Mouse (Mus musculus): ENCODE measurements around the gene Tmx2. TPM values are rescaled to one million over a fixed set of nuclear protein-coding genes. Genes with fewer than 3 reads are reported as not detected.
A peak's percentile ranks its signal among the peaks of the same experiment; 100 is the strongest.

Gene Tmx2
- polyA plus RNA-seq, 2 experiments = 66.0 to 93.0 TPM

DNA sequence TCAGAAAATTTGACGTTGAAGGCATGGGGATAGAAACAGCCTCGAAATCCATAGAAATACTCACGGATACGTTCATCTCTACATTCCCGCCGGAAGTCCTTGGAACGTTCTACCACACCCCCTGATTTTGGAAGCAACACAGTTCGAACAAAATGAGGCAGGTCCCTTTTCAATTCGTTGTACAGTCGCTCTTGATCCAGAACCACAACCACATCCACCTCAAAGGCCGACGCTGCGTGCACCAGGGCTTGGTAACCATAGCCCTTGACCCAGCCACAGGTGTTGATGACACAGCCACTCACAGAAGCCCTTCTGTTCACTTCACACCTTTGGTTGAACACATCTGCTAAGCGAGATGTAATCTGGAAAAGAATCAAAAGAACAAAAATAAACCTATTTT lies 44.9 kb upstream of the Tmx2 start:
- Histone ChIP-seq H3K27me3 (ENCODE audit: control insufficient read depth, insufficient read depth, low read length) (no peaks in the 10 kb centered on the region), H3K36me3 (ENCODE audit: control insufficient read depth, insufficient read depth, low read length) (peaks cover 22% of the 10 kb centered on the region), H3K4me1 (ENCODE audit: control insufficient read depth, insufficient read depth, low read length) (peaks cover 10% of the 10 kb centered on the region; the same call in 1 of the 2 replicates), H3K4me3 (replicated peaks; ENCODE audit: low read length) (no peak overlapping the region), H3K4me2 (replicated peaks; ENCODE audit: low read depth, low read length, severe bottlenecking) (no peak overlapping the region), H3K9me3 (ENCODE audit: control insufficient read depth, low read length) (no peaks in the 10 kb centered on the region), H3K27ac (replicated peaks; ENCODE audit: low read depth, low read length) (no peak overlapping the region), H3K9ac (ENCODE audit: low read depth, low read length, severe bottlenecking) (no peak overlapping the region)
- TF ChIP-seq POLR2A (IDR thresholded peaks at IDR 0.05; ENCODE audit: borderline replicate concordance, extremely low read depth, insufficient read depth, insufficient read length) = no peak
- ATAC-seq (ENCODE audit: low FRiP score, low read depth) = no peak
- DNase-seq (ENCODE audit: low spot score) = no peak
- WGBS = 93% methylated on average over 14 of the region's 14 CpGs

DNA sequence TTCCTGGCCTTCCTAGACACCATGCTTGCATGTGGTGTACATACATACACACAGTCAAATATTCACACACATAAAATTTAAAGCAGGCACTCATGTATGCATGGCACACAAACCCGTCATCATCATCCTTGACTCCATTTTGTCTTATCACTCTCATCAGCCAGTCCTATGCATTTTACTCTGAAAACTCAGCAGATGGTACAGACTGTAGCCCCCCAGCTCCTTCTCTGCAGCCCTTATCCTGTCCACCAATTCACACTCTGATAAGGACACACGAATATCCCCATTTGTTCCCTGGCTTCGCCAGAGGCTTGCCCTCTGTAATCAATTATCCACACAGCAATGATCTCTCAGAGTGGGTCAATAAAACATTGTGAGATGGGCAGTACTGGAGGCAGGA lies 42.2 kb upstream of the Tmx2 start:
- H3K27ac ChIP-seq (replicated peaks; ENCODE audit: low read depth, low read length) = no peak overlapping the region
- peaks cover 6% of the 10 kb centered on the region; the same call in 1 of the 2 replicates for H3K4me1 ChIP-seq (ENCODE audit: control insufficient read depth, insufficient read depth, low read length)
- no peaks in the 10 kb centered on the region for H3K27me3 ChIP-seq (ENCODE audit: control insufficient read depth, insufficient read depth, low read length)
- DNase-seq (ENCODE audit: low spot score) = no peak
- WGBS = 79% methylated on average over 3 of the region's 3 CpGs
- ATAC-seq (ENCODE audit: low FRiP score, low read depth) = no peak
- no peak for TF ChIP-seq POLR2A (IDR thresholded peaks at IDR 0.05; ENCODE audit: borderline replicate concordance, extremely low read depth, insufficient read depth, insufficient read length)
- no peaks in the 10 kb centered on the region for H3K9me3 ChIP-seq (ENCODE audit: control insufficient read depth, low read length)
- H3K4me2 ChIP-seq (replicated peaks; ENCODE audit: low read depth, low read length, severe bottlenecking) = no peak overlapping the region
- no peak overlapping the region for H3K9ac ChIP-seq (ENCODE audit: low read depth, low read length, severe bottlenecking)
- H3K36me3 ChIP-seq (ENCODE audit: control insufficient read depth, insufficient read depth, low read length) = peaks cover 22% of the 10 kb centered on the region
- no peak overlapping the region for H3K4me3 ChIP-seq (replicated peaks; ENCODE audit: low read length)

DNA sequence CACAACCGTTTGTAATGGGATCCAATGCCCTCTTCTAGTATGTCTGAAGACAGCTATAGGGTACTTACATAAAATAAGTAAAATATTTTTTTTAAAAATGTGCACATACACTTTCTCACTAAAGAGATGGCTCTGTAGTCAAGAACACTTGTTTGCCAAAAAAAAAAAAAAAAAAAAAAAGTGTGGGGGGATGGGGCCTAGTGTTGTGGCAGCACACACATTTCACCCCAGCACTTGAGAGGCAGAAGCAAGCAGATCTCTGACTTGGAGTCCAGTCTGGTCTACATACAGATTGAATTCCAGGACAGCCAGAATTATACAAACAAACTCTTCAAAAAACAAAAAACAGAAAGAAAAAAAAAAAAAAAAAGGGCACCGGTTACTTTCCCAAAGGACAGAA lies 41.8 kb upstream of the Tmx2 start:
- 0 out of 2 replicates have a peak, but pooled peaks cover 3% of the 10 kb centered on the region for H3K4me1 ChIP-seq (ENCODE audit: control insufficient read depth, insufficient read depth, low read length)
- no peak overlapping the region for H3K9ac ChIP-seq (ENCODE audit: low read depth, low read length, severe bottlenecking)
- H3K36me3 ChIP-seq (ENCODE audit: control insufficient read depth, insufficient read depth, low read length) = peaks cover 20% of the 10 kb centered on the region
- ATAC-seq (ENCODE audit: low FRiP score, low read depth) (no peak), DNase-seq (ENCODE audit: low spot score) (no peak)
- no peak overlapping the region for H3K4me3 ChIP-seq (replicated peaks; ENCODE audit: low read length)
- H3K9me3 ChIP-seq (ENCODE audit: control insufficient read depth, low read length) = no peaks in the 10 kb centered on the region
- no peak for TF ChIP-seq POLR2A (IDR thresholded peaks at IDR 0.05; ENCODE audit: borderline replicate concordance, extremely low read depth, insufficient read depth, insufficient read length)
- no peak overlapping the region for H3K4me2 ChIP-seq (replicated peaks; ENCODE audit: low read depth, low read length, severe bottlenecking)
- no peak overlapping the region for H3K27ac ChIP-seq (replicated peaks; ENCODE audit: low read depth, low read length)
- H3K27me3 ChIP-seq (ENCODE audit: control insufficient read depth, insufficient read depth, low read length) = no peaks in the 10 kb centered on the region
- 95% methylated on average over 2 of the region's 2 CpGs for WGBS

DNA sequence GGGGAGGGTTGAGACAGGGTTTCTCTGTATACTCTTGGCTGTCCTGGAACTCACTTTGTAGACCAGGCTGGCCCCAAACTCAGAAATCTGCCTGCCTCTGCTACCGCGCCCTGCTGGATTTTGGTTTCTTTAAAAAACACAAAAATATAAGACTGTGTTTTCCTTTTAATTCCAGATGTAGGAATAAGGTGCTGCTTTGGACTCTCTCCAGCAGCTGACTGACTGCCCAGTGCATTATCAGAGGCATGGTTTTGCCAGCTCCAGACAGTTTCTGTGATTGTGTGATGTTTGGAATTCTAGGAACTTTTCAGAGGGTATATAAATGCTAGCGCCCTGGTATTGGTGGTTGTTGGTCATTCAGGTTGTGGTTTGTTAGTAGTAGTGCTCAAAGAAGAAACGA lies 38.4 kb upstream of the Tmx2 start:
- Histone ChIP-seq H3K36me3 (ENCODE audit: control insufficient read depth, insufficient read depth, low read length) (0 out of 2 replicates have a peak, but pooled peaks cover 5% of the 10 kb centered on the region), H3K4me3 (replicated peaks; ENCODE audit: low read length) (no peak overlapping the region), H3K9me3 (ENCODE audit: control insufficient read depth, low read length) (no peaks in the 10 kb centered on the region), H3K27ac (replicated peaks; ENCODE audit: low read depth, low read length) (no peak overlapping the region), H3K27me3 (ENCODE audit: control insufficient read depth, insufficient read depth, low read length) (no peaks in the 10 kb centered on the region), H3K9ac (ENCODE audit: low read depth, low read length, severe bottlenecking) (no peak overlapping the region), H3K4me1 (ENCODE audit: control insufficient read depth, insufficient read depth, low read length) (peaks cover 8% of the 10 kb centered on the region; the same call in 1 of the 2 replicates), H3K4me2 (replicated peaks; ENCODE audit: low read depth, low read length, severe bottlenecking) (no peak overlapping the region)
- ATAC-seq (ENCODE audit: low FRiP score, low read depth) (no peak), DNase-seq (ENCODE audit: low spot score) (no peak)
- no peak for TF ChIP-seq POLR2A (IDR thresholded peaks at IDR 0.05; ENCODE audit: borderline replicate concordance, extremely low read depth, insufficient read depth, insufficient read length)
- WGBS = 94% methylated on average over 4 of the region's 4 CpGs

DNA sequence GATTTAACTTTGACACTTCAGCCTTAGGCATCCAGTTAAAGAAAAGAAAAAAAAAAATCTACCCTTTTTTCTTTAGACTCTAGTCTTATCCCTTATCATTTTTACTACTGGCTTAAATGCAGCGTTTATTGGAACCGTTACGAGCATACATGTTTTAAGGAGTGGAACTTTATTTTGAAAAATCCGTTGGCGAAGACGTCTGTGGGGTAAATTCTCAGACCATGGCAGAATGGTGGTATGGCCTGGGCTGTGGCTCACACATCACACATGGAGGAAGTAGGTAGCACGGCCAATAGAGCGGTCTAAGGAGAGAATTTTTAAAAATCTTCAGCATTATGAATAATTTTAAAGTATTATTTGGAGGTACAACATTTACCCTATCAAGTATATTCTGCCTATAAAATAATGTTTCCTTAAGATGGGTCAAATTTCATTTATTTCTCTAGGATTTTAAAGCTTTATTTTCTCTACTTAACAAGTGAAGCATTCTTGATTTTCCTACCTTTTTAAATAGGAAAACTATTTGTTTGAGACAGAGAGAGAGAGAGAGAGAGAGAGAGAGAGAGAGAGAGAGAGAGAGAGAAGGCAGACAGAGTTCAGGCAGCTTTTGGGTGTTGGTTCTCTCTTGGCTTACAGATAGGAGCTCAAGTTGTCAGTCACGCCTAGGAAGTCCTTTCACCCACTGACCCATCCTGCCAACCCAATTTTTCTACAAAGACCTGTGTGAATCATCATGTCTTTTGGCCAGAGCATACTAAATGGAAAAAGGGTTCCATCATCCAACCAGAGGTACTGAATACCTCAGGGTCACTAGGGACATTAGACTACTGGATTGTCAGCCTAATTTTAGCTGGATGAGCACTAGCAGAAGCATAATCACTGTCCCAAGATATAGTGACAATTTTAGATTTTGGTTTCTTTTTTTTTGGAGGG lies 37.7 kb upstream of the Tmx2 start:
- 0 out of 2 replicates have a peak, but pooled peaks cover 5% of the 10 kb centered on the region for H3K36me3 ChIP-seq (ENCODE audit: control insufficient read depth, insufficient read depth, low read length)
- no peak for DNase-seq (ENCODE audit: low spot score)
- peak overlapping the region; percentile 92 for H3K27ac ChIP-seq (replicated peaks; ENCODE audit: low read depth, low read length)
- H3K9ac ChIP-seq (ENCODE audit: low read depth, low read length, severe bottlenecking) = peak overlapping the region; percentile 92
- peaks cover 8% of the 10 kb centered on the region; the same call in 1 of the 2 replicates for H3K4me1 ChIP-seq (ENCODE audit: control insufficient read depth, insufficient read depth, low read length)
- H3K4me2 ChIP-seq (replicated peaks; ENCODE audit: low read depth, low read length, severe bottlenecking) = peak overlapping the region; percentile 82
- no peak for TF ChIP-seq POLR2A (IDR thresholded peaks at IDR 0.05; ENCODE audit: borderline replicate concordance, extremely low read depth, insufficient read depth, insufficient read length)
- H3K27me3 ChIP-seq (ENCODE audit: control insufficient read depth, insufficient read depth, low read length) = no peaks in the 10 kb centered on the region
- no peaks in the 10 kb centered on the region for H3K9me3 ChIP-seq (ENCODE audit: control insufficient read depth, low read length)
- peak overlapping the region; percentile 92 for H3K4me3 ChIP-seq (replicated peaks; ENCODE audit: low read length)
- WGBS = 26% methylated on average over 9 of the region's 9 CpGs
- no peak for ATAC-seq (ENCODE audit: low FRiP score, low read depth)

Measured in limb, embryonic 14.5 days (tissue).